Mouse (Mus musculus) CH12.LX (cell line): ENCODE data around the gene Tyk2. TPM values are rescaled to one million over a fixed set of nuclear protein-coding genes. Genes with fewer than 3 reads are reported as not detected.

ENCODE experiments used
- DNase-seq: peaks from one replicate; pipeline ENCODE4 v3.0.0-alpha.2; 2013; ENCODE audit errors: extremely low read depth
- H3K27ac ChIP-seq: 2 replicates; pipeline ENCODE4 v1.5.1; 2012; ENCODE audit warnings: low read depth, mild to moderate bottlenecking, control low read depth, moderate library complexity; ENCODE audit not compliant: insufficient read depth
- H3K27me3 ChIP-seq: replicated peaks from 2 replicates; pipeline ENCODE3; 2012; ENCODE audit warnings: inconsistent platforms
- H3K36me3 ChIP-seq, 2 experiments: replicated peaks in 1 of 2; 2 replicates each; pipeline versions ENCODE3 to v1.6.1; 2012; ENCODE audit warnings: inconsistent platforms in 1 of 2, low read length in 1 of 2, mild to moderate bottlenecking in 1 of 2, mixed read lengths in 1 of 2, moderate library complexity in 1 of 2; ENCODE audit not compliant: control insufficient read depth in 1 of 2, insufficient read depth in 1 of 2
- H3K4me1 ChIP-seq, 2 experiments: 2 replicates each; pipeline ENCODE4 v1.6.1; 2012; ENCODE audit warnings: inconsistent platforms in 1 of 2, moderate library complexity in 1 of 2; ENCODE audit not compliant: insufficient read depth in 2 of 2, control insufficient read depth in 1 of 2
- H3K4me2 ChIP-seq: 2 replicates; pipeline ENCODE4 v1.6.1; 2012; ENCODE audit warnings: low read depth, mild to moderate bottlenecking, control low read depth; ENCODE audit not compliant: poor library complexity, insufficient read depth, severe bottlenecking
- H3K4me3 ChIP-seq, 3 experiments: fragments of 150-350 bp in 1 of 3; sonication (generic) in 1 of 3; replicated peaks in 1 of 3; 2 replicates each; pipeline versions ENCODE3 to v1.5.1; 2011 to 2012; ENCODE audit warnings: low read depth in 2 of 3, low read length in 2 of 3, mild to moderate bottlenecking in 2 of 3, moderate library complexity in 2 of 3, control low read depth in 1 of 3, improper control_type of control experiment in 1 of 3, inconsistent platforms in 1 of 3, mixed read lengths in 1 of 3; ENCODE audit not compliant: poor library complexity in 1 of 3
- H3K79me2 ChIP-seq: replicated peaks from 2 replicates; pipeline ENCODE4 v1.6.1; 2012; ENCODE audit warnings: mild to moderate bottlenecking, moderate library complexity; ENCODE audit not compliant: control insufficient read depth, poor library complexity, insufficient read depth, severe bottlenecking; ENCODE audit errors: extremely low read depth
- H3K9ac ChIP-seq: 2 replicates; pipeline ENCODE4 v1.6.1; 2012; ENCODE audit warnings: low read depth, mild to moderate bottlenecking, control low read depth, moderate library complexity; ENCODE audit not compliant: insufficient read depth
- H3K9me3 ChIP-seq: replicated peaks from 2 replicates; pipeline ENCODE3; 2012; ENCODE audit warnings: low read length, inconsistent platforms, mixed read lengths
- BHLHE40 ChIP-seq: IDR thresholded peaks from 2 replicates; pipeline ENCODE4 v1.6.1; 2011; ENCODE audit warnings: mild to moderate bottlenecking, low read depth, low read length, improper control_type of control experiment
- CHD2 ChIP-seq: IDR thresholded peaks from 2 replicates; pipeline ENCODE4 v1.6.1; 2011; ENCODE audit warnings: low read length, improper control_type of control experiment
- ELF1 ChIP-seq: IDR thresholded peaks from 2 replicates; pipeline ENCODE4 v1.6.1; 2014; ENCODE audit warnings: low read depth, mild to moderate bottlenecking, inconsistent platforms, low read length, improper control_type of control experiment
- EP300 ChIP-seq: IDR thresholded peaks from 2 replicates; pipeline ENCODE4 v1.6.1; 2011; ENCODE audit warnings: low read length, improper control_type of control experiment
- ETS1 ChIP-seq: conservative IDR thresholded peaks from 2 replicates; pipeline ENCODE4 v1.6.1; 2012; ENCODE audit warnings: low read depth, mild to moderate bottlenecking, inconsistent platforms, low read length, improper control_type of control experiment, moderate library complexity
- GABPA ChIP-seq: IDR thresholded peaks from 2 replicates; pipeline ENCODE4 v1.6.1; 2012; ENCODE audit warnings: low read depth, low read length, improper control_type of control experiment, inconsistent platforms; ENCODE audit not compliant: insufficient replicate concordance
- IRF4 ChIP-seq: IDR thresholded peaks from 2 replicates; pipeline ENCODE4 v1.6.1; 2014; ENCODE audit warnings: low read depth, mild to moderate bottlenecking, inconsistent platforms, low read length, improper control_type of control experiment
- JUND ChIP-seq: conservative IDR thresholded peaks from 2 replicates; pipeline ENCODE4 v1.6.1; 2011; ENCODE audit warnings: low read depth, low read length, improper control_type of control experiment
- MAFK ChIP-seq: IDR thresholded peaks from 2 replicates; pipeline ENCODE4 v1.6.1; 2011; ENCODE audit warnings: low read length, improper control_type of control experiment; ENCODE audit not compliant: insufficient replicate concordance
- MAZ ChIP-seq: IDR thresholded peaks from 2 replicates; pipeline ENCODE4 v1.6.1; 2012; ENCODE audit warnings: low read depth, mild to moderate bottlenecking, inconsistent platforms, low read length, improper control_type of control experiment, moderate library complexity
- MXI1 ChIP-seq: IDR thresholded peaks from 2 replicates; pipeline ENCODE4 v1.6.1; 2011; ENCODE audit warnings: mild to moderate bottlenecking, low read depth, low read length, improper control_type of control experiment
- MYC ChIP-seq: IDR thresholded peaks from 2 replicates; pipeline ENCODE4 v1.6.1; 2011; ENCODE audit warnings: low read depth, mild to moderate bottlenecking, improper control_type of control experiment, low read length
- NELFE ChIP-seq: IDR thresholded peaks from 2 replicates; pipeline ENCODE4 v1.6.1; 2011; ENCODE audit warnings: low read depth, low read length, improper control_type of control experiment
- NRF1 ChIP-seq: IDR thresholded peaks from 2 replicates; pipeline ENCODE4 v1.6.1; 2014; ENCODE audit warnings: low read depth, mild to moderate bottlenecking, inconsistent platforms, low read length, improper control_type of control experiment, moderate library complexity
- PAX5 ChIP-seq: IDR thresholded peaks from 2 replicates; pipeline ENCODE4 v1.6.1; 2012; ENCODE audit warnings: low read length, inconsistent platforms, mixed read lengths
- POLR2A ChIP-seq: IDR thresholded peaks from 2 replicates; pipeline ENCODE4 v1.6.1; 2011; ENCODE audit warnings: low read depth, mild to moderate bottlenecking, improper control_type of control experiment, low read length
- POLR2AphosphoS2 ChIP-seq: IDR thresholded peaks from 2 replicates; pipeline ENCODE4 v1.6.1; 2011; ENCODE audit warnings: low read depth, low read length, improper control_type of control experiment
- RAD21 ChIP-seq: IDR thresholded peaks from 2 replicates; pipeline ENCODE4 v1.6.1; 2011; ENCODE audit warnings: low read depth, mild to moderate bottlenecking, low read length, improper control_type of control experiment, moderate library complexity
- RCOR1 ChIP-seq: conservative IDR thresholded peaks from 2 replicates; pipeline ENCODE4 v1.6.1; 2012; ENCODE audit warnings: low read depth, mild to moderate bottlenecking, inconsistent platforms, low read length, improper control_type of control experiment
- SIN3A ChIP-seq: IDR thresholded peaks from 2 replicates; pipeline ENCODE4 v1.6.1; 2012; ENCODE audit warnings: low read length, improper control_type of control experiment, inconsistent platforms
- SMC3 ChIP-seq: IDR thresholded peaks from 2 replicates; pipeline ENCODE4 v1.6.1; 2011; ENCODE audit warnings: low read depth, low read length, improper control_type of control experiment
- TBP ChIP-seq: conservative IDR thresholded peaks from 2 replicates; pipeline ENCODE4 v1.6.1; 2011; ENCODE audit warnings: low read depth, low read length, improper control_type of control experiment
- UBTF ChIP-seq: IDR thresholded peaks from 2 replicates; pipeline ENCODE4 v1.6.1; 2012; ENCODE audit warnings: low read depth, mild to moderate bottlenecking, inconsistent platforms, low read length, improper control_type of control experiment, moderate library complexity
- ZKSCAN1 ChIP-seq: IDR thresholded peaks from 2 replicates; pipeline ENCODE4 v1.6.1; 2012; ENCODE audit warnings: low read depth, inconsistent platforms, low read length, improper control_type of control experiment, borderline replicate concordance
- ZMIZ1 ChIP-seq: IDR thresholded peaks from 2 replicates; pipeline ENCODE4 v1.6.1; 2012; ENCODE audit warnings: low read depth, mild to moderate bottlenecking, inconsistent platforms, low read length, improper control_type of control experiment
- ZNF384 ChIP-seq: IDR thresholded peaks from 2 replicates; pipeline ENCODE4 v1.6.1; 2012; ENCODE audit warnings: low read depth, low read length, improper control_type of control experiment, inconsistent platforms
- dilution Hi-C: fragments of 300-500 bp; cut with MboI; formaldehyde crosslinking; loops from 2 replicates; pipeline ENCODE4 v1.14.3; 2020; ENCODE audit warnings: low sequenced_read_pairs; ENCODE audit not compliant: extremely low pct_unique_long_range_greater_than_20kb, extremely low pct_ligation_motif_present
- in situ Hi-C: fragments of 300-500 bp; cut with MboI; formaldehyde crosslinking; loops from 3 replicates; pipeline ENCODE4 v1.14.3; 2019; ENCODE audit warnings: low sequenced_read_pairs, low pct_ligation_motif_present, low pct_unique_long_range_greater_than_20kb, mixed read lengths
- polyA plus RNA-seq: library from polyadenylated mRNA; unstranded; fragments of >175 nt; gene quantifications from 2 replicates; pipeline ENCODE4 v1.2.1, GENCODE M21; 2012; ENCODE audit warnings: low read depth; ENCODE audit not compliant: insufficient read length
- total RNA-seq, 2 experiments: library from RNA; depleted of rRNA; stranded (reverse); fragments of 300-350 nt in 1 of 2; fragments of >200 nt in 1 of 2; gene quantifications; 2 replicates each; pipeline ENCODE4 v1.2.3; 2012 to 2014

Tyk2 gene
- total and polyA plus RNA-seq, 3 experiments, result 40.6 to 80.0 (median 49.6) TPM

DNA sequence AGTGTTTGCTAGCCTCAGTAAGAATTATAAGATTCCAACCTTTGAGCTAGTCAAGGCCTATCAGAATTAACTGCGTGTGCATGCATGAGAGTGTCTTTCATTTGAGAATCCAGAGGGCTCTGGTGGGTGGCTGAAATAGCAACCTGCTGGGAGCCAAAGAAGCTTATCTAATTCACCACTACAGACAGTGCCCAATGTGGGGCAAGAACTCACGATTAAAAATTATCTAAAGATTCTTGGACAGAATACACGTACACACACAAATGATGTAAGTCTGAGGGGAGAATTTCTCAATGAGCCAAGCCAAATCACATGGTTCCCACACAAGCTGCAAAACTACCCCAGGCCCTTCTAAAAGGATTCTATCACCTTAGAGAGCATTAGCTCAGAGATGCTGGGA lies 47.7 kb downstream of the Tyk2 start:
- no peak overlapping the region for H3K9ac ChIP-seq
- peaks cover 54% of the 10 kb centered on the region for H3K79me2 ChIP-seq
- H3K4me3 ChIP-seq, result no peak overlapping the region
- dilution Hi-C loops, result no loop called here
- H3K36me3 ChIP-seq, result peaks cover 83 to 96% of the 10 kb centered on the region in 2 experiments
- DNase-seq, result no peak
- H3K4me2 ChIP-seq, result no peak overlapping the region
- H3K9me3 ChIP-seq, result no peaks in the 10 kb centered on the region
- no peak overlapping the region for H3K27ac ChIP-seq
- in situ Hi-C loops, result no loop called here
- peaks cover 0 to 26% of the 10 kb centered on the region in 2 experiments; a peak in 3 of 4 replicates for H3K4me1 ChIP-seq
- H3K27me3 ChIP-seq, result no peaks in the 10 kb centered on the region
- TF ChIP-seq MYC, result no peak
- no peak for TF ChIP-seq MAZ
- TF ChIP-seq SIN3A, result no peak
- no peak for TF ChIP-seq RCOR1
- TF ChIP-seq IRF4, result no peak
- no peak for TF ChIP-seq ZKSCAN1
- no peak for TF ChIP-seq ZNF384
- no peak for TF ChIP-seq NRF1
- TF ChIP-seq RAD21, result no peak
- no peak for TF ChIP-seq MAFK
- TF ChIP-seq PAX5, result no peak
- no peak for TF ChIP-seq SMC3
- no peak for TF ChIP-seq POLR2AphosphoS2
- no peak for TF ChIP-seq ZMIZ1
- TF ChIP-seq EP300, result no peak
- TF ChIP-seq NELFE, result no peak
- no peak for TF ChIP-seq ELF1
- TF ChIP-seq CHD2, result no peak

DNA sequence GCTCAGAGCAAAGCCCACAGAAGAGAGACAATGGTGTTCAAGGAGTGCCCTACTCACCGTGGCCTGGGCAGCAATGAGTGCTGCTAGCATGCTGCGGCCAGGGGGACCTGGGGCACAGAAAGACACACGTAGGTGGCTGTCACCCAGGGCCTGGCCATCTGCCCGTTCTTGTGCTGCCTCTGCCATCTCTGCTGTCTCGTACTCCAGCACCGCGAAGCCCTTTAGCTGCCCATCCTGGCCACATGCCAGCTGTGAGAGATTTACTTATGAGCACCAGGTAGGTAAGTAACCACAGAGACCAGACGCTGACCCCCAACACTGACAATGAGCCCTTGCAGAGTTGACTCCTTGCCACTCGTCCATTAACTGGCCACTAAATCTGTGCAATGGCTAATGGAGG lies 49.9 kb downstream of the Tyk2 start:
- H3K79me2 ChIP-seq, result peaks cover 34% of the 10 kb centered on the region
- H3K36me3 ChIP-seq, result peaks cover 82 to 96% of the 10 kb centered on the region in 2 experiments
- dilution Hi-C loops (no loop called here), in situ Hi-C loops (no loop called here)
- TF ChIP-seq SMC3, result no peak
- no peak for TF ChIP-seq GABPA
- no peak for TF ChIP-seq POLR2A
- no peak for TF ChIP-seq MYC
- TF ChIP-seq JUND, result no peak
- no peak for TF ChIP-seq EP300
- TF ChIP-seq BHLHE40, result no peak
- TF ChIP-seq ETS1, result no peak
- TF ChIP-seq SIN3A, result no peak
- TF ChIP-seq TBP, result no peak
- no peak for TF ChIP-seq MXI1
- no peak for TF ChIP-seq ZMIZ1
- TF ChIP-seq ELF1, result no peak
- no peak for TF ChIP-seq RAD21
- TF ChIP-seq UBTF, result no peak
- H3K27ac ChIP-seq, result no peak overlapping the region
- H3K9me3 ChIP-seq, result no peaks in the 10 kb centered on the region
- H3K9ac ChIP-seq, result no peak overlapping the region
- no peak overlapping the region for H3K4me2 ChIP-seq
- no peaks in the 10 kb centered on the region for H3K27me3 ChIP-seq
- no peak overlapping the region for H3K4me3 ChIP-seq
- no peak for DNase-seq
- H3K4me1 ChIP-seq, result peaks cover 0 to 13% of the 10 kb centered on the region in 2 experiments; a peak in 1 of 4 replicates
